Mouse (Mus musculus): ENCODE measurements around the gene Map2k3.

Map2k3 gene

DNA sequence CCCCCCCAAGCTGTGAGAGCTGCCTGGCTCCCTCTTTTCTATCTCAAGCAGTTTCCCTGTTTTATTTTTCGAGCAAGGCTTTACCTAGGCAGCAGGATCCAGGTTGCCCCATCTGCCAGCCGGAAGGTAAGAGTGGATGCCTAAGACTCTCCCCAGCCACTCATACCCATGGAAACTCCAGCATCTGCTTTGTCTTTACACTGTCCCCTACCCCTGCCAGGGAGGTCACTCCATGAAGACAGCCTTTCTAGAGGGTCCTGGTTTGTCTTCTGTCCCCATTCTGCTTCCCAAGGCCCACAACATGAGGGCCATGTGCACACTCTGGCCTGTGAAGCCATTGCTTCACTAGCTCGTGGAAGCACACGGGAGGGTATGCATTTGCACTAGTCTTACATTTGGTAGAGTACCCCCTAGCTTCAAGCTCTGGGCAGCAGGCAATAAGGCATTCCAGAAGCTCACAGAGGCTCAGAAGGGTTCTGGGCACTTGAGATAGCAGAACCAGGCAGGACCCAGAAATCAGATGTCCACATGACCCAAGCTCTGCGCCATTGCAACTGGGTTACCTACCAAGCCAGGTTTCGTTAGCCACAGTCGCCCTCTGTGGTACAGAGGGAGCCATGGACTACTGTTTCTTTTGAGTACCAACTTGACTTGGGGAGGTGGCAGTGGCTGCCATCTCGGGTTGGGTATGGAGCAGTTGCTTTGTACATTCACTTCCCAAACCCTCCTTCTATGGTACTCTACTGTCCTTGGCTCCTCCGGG lies 24.0 kb downstream of the Map2k3 start:
- no peak for DNase-seq (ENCODE audit: low spot score in 2 of 2)

DNA sequence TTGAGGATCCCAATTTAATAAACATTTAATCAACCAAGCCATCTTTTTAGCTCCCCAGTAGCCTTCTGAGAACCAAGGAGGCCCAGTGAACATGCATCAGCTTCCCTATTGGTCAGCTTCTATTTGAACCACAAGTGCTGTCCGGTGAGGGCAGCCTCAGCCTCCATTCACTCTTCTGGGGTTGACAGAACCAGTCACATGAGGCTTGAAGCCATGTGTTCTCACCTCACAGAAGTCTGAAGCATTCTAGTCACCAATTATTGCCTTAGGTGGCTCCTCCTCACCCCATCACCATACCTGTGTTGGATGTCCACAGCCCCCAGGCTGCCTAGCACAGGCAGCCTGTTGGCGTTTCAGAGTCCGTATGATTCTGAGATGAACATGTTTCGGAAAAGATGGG lies 27.1 kb downstream of the Map2k3 start:
- DNase-seq (ENCODE audit: low spot score in 2 of 2): no peak

- DNase-seq (ENCODE audit: low spot score in 2 of 2): no peak
These were observed 29.3 kb downstream of the Map2k3 start for GRCm38 (mm10) chr11:60961176-60961575.

GRCm38 (mm10) chr11:60962709-60963108 lies 30.9 kb downstream of the Map2k3 start:
- no peak for DNase-seq (ENCODE audit: low spot score in 2 of 2)

- DNase-seq (ENCODE audit: low spot score in 2 of 2): no peak
These were observed 35.1 kb downstream of the Map2k3 start for GRCm38 (mm10) chr11:60966974-60967373.

DNA sequence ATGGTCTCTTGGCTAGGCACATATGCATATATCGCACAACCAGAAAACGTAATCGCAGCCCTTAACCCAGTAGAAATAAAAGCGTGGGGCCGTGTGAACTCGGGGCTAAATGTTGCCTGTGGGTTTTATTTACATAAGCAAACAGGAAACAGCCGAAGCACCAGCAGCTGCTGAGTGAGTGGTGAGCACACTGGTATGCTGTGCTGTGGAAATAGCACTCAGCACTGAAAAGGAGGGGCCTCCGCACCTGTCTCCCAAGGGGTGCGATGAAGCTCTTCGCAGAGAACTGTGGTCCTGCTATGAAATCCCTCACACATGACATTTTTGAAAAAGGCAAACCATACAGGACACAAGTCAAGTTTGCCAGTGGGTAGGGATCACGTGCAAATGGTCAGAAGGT lies 43.3 kb downstream of the Map2k3 start:
- peak; percentile 15 to 16 for DNase-seq (ENCODE audit: low spot score in 2 of 2)

DNA sequence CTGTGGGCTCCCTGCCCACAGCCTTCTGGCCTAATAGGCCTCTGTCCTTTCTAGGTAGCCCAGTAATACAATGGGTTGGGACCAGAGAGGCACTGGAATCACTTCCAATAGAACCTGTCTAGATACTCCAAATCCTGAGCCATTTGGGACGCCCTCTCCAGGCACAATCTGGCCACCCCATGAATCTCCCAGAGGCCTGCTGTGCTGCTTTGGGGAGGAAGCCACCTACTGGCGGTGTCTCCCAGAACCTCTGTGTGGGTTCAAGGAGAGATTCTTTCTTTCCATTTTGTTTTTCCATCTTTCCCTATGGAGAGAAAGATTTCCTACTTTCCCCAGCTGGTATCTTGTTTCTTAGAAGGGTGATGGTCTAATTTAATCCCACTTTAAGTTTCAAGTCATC lies 44.4 kb downstream of the Map2k3 start:
- DNase-seq (ENCODE audit: low spot score in 2 of 2): no peak

GRCm38 (mm10) chr11:60976742-60977141 lies 44.9 kb downstream of the Map2k3 start:
- peak; percentile 32 to 49 for DNase-seq (ENCODE audit: low spot score in 2 of 2)

GRCm38 (mm10) chr11:60977153-60977552 lies 45.3 kb downstream of the Map2k3 start:
- DNase-seq (ENCODE audit: low spot score in 2 of 2): no peak

GRCm38 (mm10) chr11:60978658-60979057 lies 46.8 kb downstream of the Map2k3 start:
- DNase-seq (ENCODE audit: low spot score in 2 of 2): no peak

GRCm38 (mm10) chr11:60979788-60980187 lies 48.0 kb downstream of the Map2k3 start:
- no peak for DNase-seq (ENCODE audit: low spot score in 2 of 2)

DNA sequence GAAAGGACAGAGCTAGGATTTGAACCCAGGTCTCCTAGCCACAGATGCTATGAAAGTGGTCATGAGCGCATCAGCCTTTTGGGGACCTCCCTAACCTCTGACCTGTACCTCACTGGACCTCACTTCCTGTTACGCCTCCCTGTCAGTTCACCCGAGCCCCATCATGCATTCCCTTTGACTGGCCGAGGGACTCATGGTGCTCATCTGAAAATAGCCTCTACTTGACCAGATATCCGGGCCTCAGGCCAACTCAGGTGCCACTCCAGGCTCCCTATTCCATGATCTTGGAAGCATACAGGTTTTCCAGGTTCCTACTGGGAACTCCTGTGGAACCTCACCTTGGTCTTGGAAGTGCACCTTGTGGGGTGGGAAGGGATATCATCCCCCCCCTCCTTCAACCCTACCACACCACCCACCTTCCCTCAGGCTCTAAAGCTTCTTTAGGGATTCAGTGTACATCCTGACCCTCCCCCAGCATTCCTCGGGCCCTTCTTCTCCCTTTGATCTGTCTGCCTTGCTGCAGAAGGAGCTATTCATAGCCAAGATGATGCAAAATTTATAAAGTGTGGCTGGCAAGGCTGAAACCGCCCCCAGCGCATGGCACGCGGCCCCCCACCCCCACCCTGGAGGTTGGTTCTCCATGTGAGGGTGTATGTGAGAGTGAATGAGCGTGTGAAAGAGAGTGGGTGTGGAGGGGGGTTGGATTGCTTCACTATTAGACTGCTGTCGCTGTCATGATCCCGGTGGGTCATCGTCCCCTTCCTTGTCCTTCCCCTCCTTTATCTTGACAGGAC lies 50.1 kb downstream of the Map2k3 start:
- no peak for DNase-seq (ENCODE audit: low spot score in 2 of 2)

DNA sequence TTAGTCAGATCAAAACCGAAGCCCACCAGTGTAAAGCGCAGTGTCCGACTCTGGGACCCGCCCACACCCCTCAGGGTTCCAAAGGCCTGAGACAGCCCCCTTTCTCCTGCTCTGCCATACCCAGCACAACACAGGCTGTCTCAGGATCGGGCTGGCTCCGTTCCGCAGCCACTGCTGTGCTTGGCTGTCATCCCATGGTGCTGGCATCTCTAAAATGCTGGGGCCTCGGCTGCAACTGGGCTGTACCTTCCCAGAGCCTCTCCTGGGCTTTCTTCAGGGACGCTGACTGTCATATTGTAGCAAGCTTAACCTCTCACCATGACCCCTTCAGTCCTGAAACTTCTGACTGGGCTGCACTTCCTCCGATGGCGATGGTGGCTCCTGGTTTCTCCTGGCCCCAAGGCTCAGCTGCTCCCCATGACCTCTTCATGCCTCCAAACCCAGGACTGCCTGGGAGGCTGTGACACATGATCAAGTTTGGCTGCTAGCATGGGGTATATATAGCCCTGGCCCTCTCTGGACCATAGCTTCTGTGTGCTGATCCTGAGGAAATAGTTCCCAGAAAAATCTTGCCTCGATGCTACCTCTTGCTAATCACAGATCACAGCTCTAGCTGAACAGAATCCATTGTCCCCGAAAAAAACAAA lies 53.2 kb downstream of the Map2k3 start:
- no peak for DNase-seq (ENCODE audit: low spot score in 2 of 2)

DNA sequence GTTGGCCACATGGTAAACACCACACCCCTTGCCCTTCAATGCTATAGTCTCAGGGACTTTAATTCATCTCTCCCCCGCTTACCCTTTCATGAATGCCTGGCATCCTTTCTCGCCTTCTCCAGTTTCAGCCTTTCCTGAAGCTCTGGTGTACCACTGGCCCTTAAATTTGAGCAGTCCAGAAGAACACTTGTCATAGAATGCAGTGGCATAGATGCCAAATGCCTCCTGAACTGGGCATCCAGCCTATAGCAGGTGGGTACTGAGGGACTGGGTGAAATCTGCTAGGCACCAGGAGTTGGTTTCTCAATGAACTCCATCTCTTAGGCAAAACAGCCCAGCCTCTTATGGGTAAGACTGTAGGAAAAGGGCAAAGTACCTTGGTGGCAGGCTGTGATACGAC lies 58.6 kb downstream of the Map2k3 start:
- DNase-seq (ENCODE audit: low spot score in 2 of 2): no peak

All from thymus, postnatal 10 days (tissue).